Mouse (Mus musculus) testis, adult 2 months (tissue): ENCODE data around the gene Mfng. TPM values are rescaled to one million over a fixed set of nuclear protein-coding genes. Genes with fewer than 3 reads are reported as not detected.

Experiments
- H3K27ac ChIP-seq: fragments of 200-500 bp; 2 replicates; pipeline ENCODE4 v1.5.1; 2012; ENCODE audit warnings: low read depth, low read length; ENCODE audit not compliant: control insufficient read depth, insufficient read depth
- H3K27me3 ChIP-seq: fragments of 200-500 bp; 2 replicates; pipeline ENCODE4 v1.6.1; 2012; ENCODE audit warnings: mild to moderate bottlenecking, low read length, moderate library complexity; ENCODE audit not compliant: control insufficient read depth, insufficient read depth
- H3K36me3 ChIP-seq: fragments of 200-500 bp; 2 replicates; pipeline ENCODE4 v1.6.1; 2012; ENCODE audit warnings: mild to moderate bottlenecking, low read length; ENCODE audit not compliant: control insufficient read depth, insufficient read depth
- H3K4me1 ChIP-seq: fragments of 200-500 bp; 2 replicates; pipeline ENCODE4 v1.6.1; 2012; ENCODE audit warnings: low read length; ENCODE audit not compliant: control insufficient read depth, insufficient read depth
- H3K4me3 ChIP-seq: fragments of 200-500 bp; 2 replicates; pipeline ENCODE4 v1.5.1; 2012; ENCODE audit warnings: low read depth, mild to moderate bottlenecking, low read length, moderate library complexity, mixed read lengths; ENCODE audit not compliant: control insufficient read depth
- CTCF ChIP-seq: fragments of 200-500 bp; IDR thresholded peaks from 2 replicates; pipeline ENCODE4 v1.5.1; 2012; ENCODE audit warnings: low read depth, mild to moderate bottlenecking, inconsistent platforms, low read length, moderate library complexity; ENCODE audit not compliant: control insufficient read depth, insufficient read depth, insufficient replicate concordance
- POLR2A ChIP-seq: fragments of 200-500 bp; IDR thresholded peaks from 2 replicates; pipeline ENCODE4 v1.6.1; 2012; ENCODE audit warnings: low read depth, mild to moderate bottlenecking, inconsistent platforms, low read length, moderate library complexity; ENCODE audit not compliant: control insufficient read depth
- polyA plus RNA-seq: library from polyadenylated mRNA; depleted of rRNA; stranded (reverse); fragments of >200 nt; gene quantifications from 2 replicates; pipeline ENCODE4 v1.2.3, GENCODE M21; 2012

Mfng gene
- polyA plus RNA-seq, 1 experiment, result 0.75 TPM

GRCm38 (mm10) chr15:78787287-78787856 lies 14.1 kb upstream of the Mfng start:
- Histone ChIP-seq H3K4me3 (no peak overlapping the region), H3K36me3 (no peaks in the 10 kb centered on the region), H3K27me3 (no peaks in the 10 kb centered on the region), H3K27ac (no peak overlapping the region), H3K4me1 (no peaks in the 10 kb centered on the region)
- TF ChIP-seq POLR2A (no peak), CTCF (no peak)

GRCm38 (mm10) chr15:78786411-78786818 lies 13.1 kb upstream of the Mfng start:
- no peaks in the 10 kb centered on the region for H3K27me3 ChIP-seq
- H3K27ac ChIP-seq, result no peak overlapping the region
- TF ChIP-seq POLR2A, result no peak
- TF ChIP-seq CTCF, result no peak
- H3K36me3 ChIP-seq, result no peaks in the 10 kb centered on the region
- no peaks in the 10 kb centered on the region for H3K4me1 ChIP-seq
- H3K4me3 ChIP-seq, result no peak overlapping the region

- Histone ChIP-seq H3K27ac (no peak overlapping the region), H3K4me3 (no peak overlapping the region), H3K27me3 (no peaks in the 10 kb centered on the region), H3K36me3 (no peaks in the 10 kb centered on the region), H3K4me1 (no peaks in the 10 kb centered on the region)
- TF ChIP-seq CTCF (no peak), POLR2A (no peak)
Measured at GRCm38 (mm10) chr15:78785961-78786360, 12.7 kb upstream of the Mfng start.

GRCm38 (mm10) chr15:78785258-78785657 lies 12.0 kb upstream of the Mfng start:
- Histone ChIP-seq H3K27ac (no peak overlapping the region), H3K36me3 (no peaks in the 10 kb centered on the region), H3K4me3 (no peak overlapping the region), H3K4me1 (no peaks in the 10 kb centered on the region), H3K27me3 (no peaks in the 10 kb centered on the region)
- TF ChIP-seq CTCF (no peak), POLR2A (no peak)

GRCm38 (mm10) chr15:78784520-78784919 lies 11.2 kb upstream of the Mfng start:
- Histone ChIP-seq H3K4me1 (no peaks in the 10 kb centered on the region), H3K4me3 (no peak overlapping the region), H3K27ac (no peak overlapping the region), H3K36me3 (no peaks in the 10 kb centered on the region), H3K27me3 (no peaks in the 10 kb centered on the region)
- no peak for TF ChIP-seq POLR2A

- no peak for TF ChIP-seq CTCF
- TF ChIP-seq POLR2A, result no peak
- Histone ChIP-seq H3K4me3 (no peak overlapping the region), H3K27me3 (no peaks in the 10 kb centered on the region), H3K4me1 (no peaks in the 10 kb centered on the region), H3K36me3 (no peaks in the 10 kb centered on the region), H3K27ac (no peak overlapping the region)
Measured at GRCm38 (mm10) chr15:78782348-78783103, 9.3 kb upstream of the Mfng start.

GRCm38 (mm10) chr15:78780908-78781307 lies 7.6 kb upstream of the Mfng start:
- TF ChIP-seq POLR2A, result no peak
- no peak for TF ChIP-seq CTCF
- Histone ChIP-seq H3K27ac (no peak overlapping the region), H3K4me3 (no peak overlapping the region), H3K36me3 (no peaks in the 10 kb centered on the region), H3K4me1 (no peaks in the 10 kb centered on the region), H3K27me3 (no peaks in the 10 kb centered on the region)

GRCm38 (mm10) chr15:78780359-78780758 lies 7.1 kb upstream of the Mfng start:
- H3K4me3 ChIP-seq, result no peak overlapping the region
- H3K27ac ChIP-seq, result no peak overlapping the region
- no peaks in the 10 kb centered on the region for H3K27me3 ChIP-seq
- no peaks in the 10 kb centered on the region for H3K36me3 ChIP-seq
- no peaks in the 10 kb centered on the region for H3K4me1 ChIP-seq
- TF ChIP-seq POLR2A, result no peak
- no peak for TF ChIP-seq CTCF
